Mouse (Mus musculus) heart, embryonic 14.5 days (tissue): ENCODE measurements around the gene Plp2. TPM values are rescaled to one million over a fixed set of nuclear protein-coding genes. Genes with fewer than 3 reads are reported as not detected.

ENCODE experiments used
- ATAC-seq: fragments of 200-750 bp; cut with Nextera tagmentation; 2 replicates; pipeline ENCODE4 v1.8.0; 2017; ENCODE audit warnings: low read depth, moderate TSS enrichment; ENCODE audit not compliant: insufficient number of reproducible peaks, insufficient read depth, low FRiP score
- H3K27ac ChIP-seq, 2 experiments: fragments of 200-500 bp in 1 of 2; fragments of 300-500 bp in 1 of 2; sonication (generic) in 1 of 2; replicated peaks in 1 of 2; 2 replicates each; pipeline ENCODE4 v1.5.1; 2012 to 2014; ENCODE audit warnings: low read depth in 2 of 2, low read length in 2 of 2, control low read depth in 1 of 2, mild to moderate bottlenecking in 1 of 2, mixed read lengths in 1 of 2; ENCODE audit not compliant: control insufficient read depth in 1 of 2, insufficient read depth in 1 of 2
- H3K27me3 ChIP-seq: fragments of 300-500 bp; sonication (generic); 2 replicates; pipeline ENCODE4 v1.6.1; 2014; ENCODE audit warnings: mild to moderate bottlenecking, low read length, control low read depth; ENCODE audit not compliant: control insufficient read depth, insufficient read depth
- H3K36me3 ChIP-seq: fragments of 300-500 bp; sonication (generic); 2 replicates; pipeline ENCODE4 v1.6.1; 2014; ENCODE audit warnings: mild to moderate bottlenecking, control low read depth, low read length, mixed read lengths; ENCODE audit not compliant: control insufficient read depth, insufficient read depth
- H3K4me1 ChIP-seq, 2 experiments: fragments of 200-500 bp in 1 of 2; fragments of 300-500 bp in 1 of 2; sonication (generic) in 1 of 2; 2 replicates each; pipeline ENCODE4 v1.6.1; 2012 to 2014; ENCODE audit warnings: low read length in 2 of 2, control low read depth in 1 of 2, mixed read lengths in 1 of 2; ENCODE audit not compliant: control insufficient read depth in 2 of 2, insufficient read depth in 2 of 2
- H3K4me2 ChIP-seq: fragments of 300-500 bp; sonication (generic); 2 replicates; pipeline ENCODE4 v1.6.1; 2014; ENCODE audit warnings: mild to moderate bottlenecking, low read length
- H3K4me3 ChIP-seq, 2 experiments: fragments of 200-500 bp in 1 of 2; fragments of 300-500 bp in 1 of 2; sonication (generic) in 1 of 2; 2 replicates each; pipeline ENCODE4 v1.5.1; 2012 to 2014; ENCODE audit warnings: low read length in 2 of 2, mild to moderate bottlenecking in 2 of 2, control low read depth in 1 of 2, low read depth in 1 of 2, moderate library complexity in 1 of 2; ENCODE audit not compliant: control insufficient read depth in 1 of 2, insufficient read depth in 1 of 2
- H3K9ac ChIP-seq: fragments of 300-500 bp; sonication (generic); 2 replicates; pipeline ENCODE4 v1.6.1; 2014; ENCODE audit warnings: mild to moderate bottlenecking, low read length
- H3K9me3 ChIP-seq: fragments of 300-500 bp; sonication (generic); 2 replicates; pipeline ENCODE4 v1.6.1; 2016; ENCODE audit warnings: low read length, control low read depth; ENCODE audit not compliant: control insufficient read depth
- WGBS: fragments of 180-500 bp; shearing (Covaris S2); extraction: QIAGEN DNeasy Blood & Tissue Kit; methylation state at CpG from one replicate; pipeline ENCODE4 v1.1.7; 2014; 5-methylcytosine and 5-hydroxymethylcytosine counted together
- polyA plus RNA-seq: library from polyadenylated mRNA; unstranded; fragments of >200 nt; fragmentation: Nextera tagmentation; extraction: Ambion mirVana; gene quantifications from 2 replicates; pipeline ENCODE4 v1.2.1, GENCODE M21; 2014

Plp2 gene
- polyA plus RNA-seq, 1 experiment from 2014 or later: 194 TPM

DNA sequence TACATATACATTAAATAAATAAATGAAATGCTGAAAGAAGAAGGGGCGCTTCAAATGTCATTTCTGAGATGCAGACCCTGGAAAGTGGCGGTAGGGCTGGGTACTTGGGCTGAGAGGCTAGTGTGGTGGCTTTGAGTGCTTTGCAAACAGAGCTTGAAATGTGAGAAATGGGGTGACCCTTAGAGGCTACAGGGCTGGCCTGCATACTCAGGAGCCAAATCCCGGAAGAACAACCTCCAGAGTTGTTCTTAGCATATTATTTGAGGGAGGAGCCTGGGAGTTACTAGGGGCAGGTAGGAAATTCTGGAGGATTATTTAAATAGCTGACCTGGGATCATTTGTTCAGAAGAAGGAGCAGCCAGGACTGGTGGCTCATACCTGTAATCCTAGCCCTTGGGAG is 19.3 kb upstream of the Plp2 start:
- Histone ChIP-seq H3K9ac (no peak overlapping the region), H3K4me1 (no peaks in the 10 kb centered on the region), H3K27ac (no peak overlapping the region), H3K27me3 (no peaks in the 10 kb centered on the region), H3K4me3 (no peak overlapping the region), H3K4me2 (no peak overlapping the region), H3K36me3 (no peaks in the 10 kb centered on the region), H3K9me3 (no peaks in the 10 kb centered on the region)
- WGBS: 56% methylated on average over 3 of the region's 3 CpGs
- no peak for ATAC-seq

DNA sequence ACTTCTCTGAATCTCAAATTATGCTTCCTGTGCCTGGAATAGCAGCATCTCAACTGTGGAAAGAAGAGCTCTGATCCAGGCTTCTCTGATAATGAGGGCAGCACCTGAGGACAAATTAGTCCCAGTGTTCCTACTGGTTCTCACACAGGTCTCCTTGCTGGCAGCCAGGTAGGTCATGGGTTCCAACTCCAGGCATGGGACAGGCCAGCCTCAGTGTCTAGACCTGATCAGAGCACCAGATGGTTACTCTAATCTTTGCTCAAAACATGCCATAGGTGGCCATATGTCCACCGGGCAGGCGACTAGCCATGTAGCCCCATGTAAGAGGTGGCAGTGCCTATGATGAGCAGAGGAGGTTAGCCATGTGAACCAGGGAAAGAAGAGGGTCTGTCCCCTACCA is 17.1 kb upstream of the Plp2 start:
- no peak overlapping the region for H3K27ac ChIP-seq
- no peaks in the 10 kb centered on the region for H3K27me3 ChIP-seq
- no peak overlapping the region for H3K4me3 ChIP-seq
- no peaks in the 10 kb centered on the region for H3K4me1 ChIP-seq
- WGBS: 81% methylated on average over 2 of the region's 2 CpGs
- H3K36me3 ChIP-seq: no peaks in the 10 kb centered on the region
- ATAC-seq: no peak
- no peak overlapping the region for H3K9ac ChIP-seq
- no peak overlapping the region for H3K4me2 ChIP-seq
- no peaks in the 10 kb centered on the region for H3K9me3 ChIP-seq

DNA sequence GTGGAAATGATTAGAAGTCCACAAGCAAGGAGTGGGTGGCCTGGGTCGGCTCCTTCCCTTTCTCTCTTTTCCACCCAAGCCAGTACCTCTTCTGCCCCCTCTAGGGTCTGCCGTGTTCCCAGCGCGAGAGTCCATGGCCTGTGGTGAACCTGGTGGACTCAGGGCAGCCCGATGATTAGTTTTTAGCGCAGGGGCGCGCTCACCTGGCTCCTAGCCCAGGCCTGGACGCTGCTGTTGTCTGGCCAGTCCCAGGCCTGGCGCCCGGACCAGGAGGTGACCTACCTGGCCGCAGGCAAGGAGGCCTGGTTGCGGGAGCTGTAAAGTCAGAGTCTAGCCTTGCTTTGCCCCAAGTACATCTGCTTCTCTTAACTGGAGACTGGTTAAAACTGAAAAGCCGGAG is 9.7 kb upstream of the Plp2 start, which contains the start of gene Magix:
Magix (minus strand) TSS at position 388 of the 400 bp plus-strand sequence.
- Histone ChIP-seq H3K27ac (no peak within 1 kb of the TSS), H3K27me3 (no peaks in the 10 kb centered on the region), H3K4me3 (peak within 1 kb of the TSS; percentile 33 to 37; a peak in 3 of 4 replicates), H3K9me3 (no peaks in the 10 kb centered on the region), H3K36me3 (no peaks in the 10 kb centered on the region), H3K4me1 (no peaks in the 10 kb centered on the region; a peak in 1 of 4 replicates), H3K4me2 (peak within 1 kb of the TSS; percentile 64), H3K9ac (peak within 1 kb of the TSS; percentile 60)
- WGBS: 61% methylated on average over 14 of the region's 14 CpGs
- no peak for ATAC-seq

DNA sequence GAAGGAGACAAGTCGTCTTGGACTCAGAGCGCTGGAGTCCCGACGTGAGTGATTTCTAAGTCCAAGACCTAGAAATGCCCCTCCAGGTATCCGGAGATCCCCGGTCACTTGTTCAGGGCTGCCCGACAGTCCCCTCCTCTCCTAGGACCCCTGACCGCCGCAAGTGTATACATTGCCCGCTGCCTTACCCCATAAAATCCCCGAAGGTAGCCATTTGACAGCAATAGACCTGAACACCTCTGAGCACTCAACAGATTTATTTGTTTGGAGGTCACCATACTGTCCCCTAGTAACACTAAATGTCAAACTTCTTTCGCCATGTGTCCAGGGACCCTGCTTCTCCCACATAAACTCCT is 8.8 kb upstream of the Plp2 start:
- H3K27me3 ChIP-seq: no peaks in the 10 kb centered on the region
- no peaks in the 10 kb centered on the region for H3K36me3 ChIP-seq
- H3K4me3 ChIP-seq: peak overlapping the region; percentile 33 to 37
- WGBS: 29% methylated on average over 12 of the region's 12 CpGs
- H3K27ac ChIP-seq: no peak overlapping the region
- H3K9me3 ChIP-seq: no peaks in the 10 kb centered on the region
- no peak for ATAC-seq
- H3K4me2 ChIP-seq: peak overlapping the region; percentile 64
- H3K9ac ChIP-seq: peak overlapping the region; percentile 60
- H3K4me1 ChIP-seq: no peaks in the 10 kb centered on the region; a peak in 1 of 4 replicates

DNA sequence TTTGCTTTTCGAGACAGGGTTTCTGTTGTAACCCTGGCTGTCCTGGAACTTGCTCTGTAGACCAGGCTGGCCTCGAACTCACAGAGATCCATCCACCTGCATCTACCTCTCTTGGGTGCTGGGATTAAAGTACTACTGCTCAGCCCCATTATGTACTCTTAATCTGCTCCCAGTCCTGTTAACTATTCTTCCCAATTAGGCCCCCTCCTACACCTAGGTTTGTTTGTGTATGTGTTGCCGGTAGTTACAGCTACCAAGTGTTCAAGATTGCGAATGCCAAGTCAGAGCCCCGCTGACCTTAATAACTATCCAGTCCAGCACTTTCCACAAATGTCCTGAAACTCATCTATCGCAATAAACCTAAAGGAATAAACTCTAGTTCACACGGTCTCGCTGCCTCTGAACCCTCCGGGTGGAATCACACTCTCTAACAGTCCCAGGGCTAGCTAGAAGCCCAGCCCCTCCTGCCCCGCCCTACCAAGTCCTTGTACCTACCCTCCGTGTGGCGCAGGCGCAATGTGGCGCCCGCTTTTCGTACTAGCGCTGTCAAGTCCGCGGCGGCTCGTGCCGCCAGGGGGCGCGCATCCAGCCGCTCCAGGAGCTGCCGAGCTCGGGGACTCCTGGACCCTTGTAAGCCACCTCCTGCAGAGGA is 8.3 kb upstream of the Plp2 start:
- ATAC-seq: peak; percentile 79

DNA sequence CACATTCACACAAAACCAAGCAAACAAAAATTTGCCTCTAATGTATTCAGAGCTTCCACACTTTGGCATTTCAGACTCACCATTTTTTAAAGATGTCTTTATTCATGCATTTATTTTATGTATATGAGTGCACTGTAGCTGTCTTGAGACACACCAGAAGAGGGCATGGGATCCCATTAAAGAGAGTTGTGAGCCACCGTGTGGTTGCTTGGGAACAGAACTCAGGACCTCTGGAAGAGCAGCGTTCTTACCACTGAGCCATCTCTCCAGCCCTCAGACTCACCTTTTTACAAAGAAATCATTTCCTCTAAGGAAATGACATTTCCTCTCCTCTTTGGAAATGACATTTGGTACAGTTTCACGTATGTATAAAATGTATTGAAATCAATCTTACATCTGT is 7.8 kb upstream of the Plp2 start:
- H3K36me3 ChIP-seq: no peaks in the 10 kb centered on the region
- peaks cover 0 to 4% of the 10 kb centered on the region in 2 experiments; a peak in 1 of 4 replicates for H3K4me1 ChIP-seq
- H3K27ac ChIP-seq: no peak overlapping the region
- no peaks in the 10 kb centered on the region for H3K9me3 ChIP-seq
- 39% methylated on average over 3 of the region's 3 CpGs for WGBS
- no peak overlapping the region for H3K4me3 ChIP-seq
- no peak overlapping the region for H3K9ac ChIP-seq
- H3K27me3 ChIP-seq: no peaks in the 10 kb centered on the region
- no peak overlapping the region for H3K4me2 ChIP-seq
- ATAC-seq: no peak

More for the DNA sequence above, 8.3 kb upstream of the Plp2 start:
- 15% methylated on average over 27 of the region's 27 CpGs for WGBS
- H3K4me1 ChIP-seq: no peaks in the 10 kb centered on the region; a peak in 1 of 4 replicates
- peak overlapping the region; percentile 64 for H3K4me2 ChIP-seq
- no peaks in the 10 kb centered on the region for H3K36me3 ChIP-seq
- H3K9ac ChIP-seq: peak overlapping the region; percentile 60
- peak overlapping the region; percentile 28 to 56; a peak in 2 of 4 replicates for H3K27ac ChIP-seq
- H3K9me3 ChIP-seq: no peaks in the 10 kb centered on the region
- peak overlapping the region; percentile 33 to 37 for H3K4me3 ChIP-seq
- no peaks in the 10 kb centered on the region for H3K27me3 ChIP-seq

DNA sequence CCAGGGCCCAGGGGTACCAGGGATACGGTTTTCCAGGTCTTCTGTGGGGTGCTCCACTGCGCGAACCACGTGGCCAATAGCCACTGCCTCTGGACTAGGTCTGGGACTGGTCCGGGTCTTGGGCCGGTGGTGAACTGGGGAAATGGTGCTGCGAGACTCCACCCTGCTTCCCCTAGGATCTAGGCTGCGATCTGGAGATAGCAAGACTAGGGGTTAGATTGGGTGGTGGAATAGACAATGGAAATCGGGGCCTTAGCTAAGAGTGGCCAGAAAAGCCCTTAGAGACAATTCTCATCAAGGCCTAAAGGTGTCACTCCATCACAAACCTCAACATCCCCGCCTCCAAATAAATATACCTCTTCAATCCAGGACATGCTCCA is 3.8 kb upstream of the Plp2 start:
- Histone ChIP-seq H3K27ac (peak overlapping the region in 1 of 2 experiments; percentile 44; a peak in 1 of 4 replicates), H3K4me3 (peak overlapping the region; percentile 29 to 31), H3K27me3 (no peaks in the 10 kb centered on the region), H3K9ac (peak overlapping the region; percentile 57), H3K4me2 (peak overlapping the region; percentile 69), H3K9me3 (no peaks in the 10 kb centered on the region), H3K36me3 (no peaks in the 10 kb centered on the region), H3K4me1 (peaks cover 7 to 9% of the 10 kb centered on the region in 2 experiments; a peak in 2 of 4 replicates)
- ATAC-seq: no peak
- 26% methylated on average over 10 of the region's 10 CpGs for WGBS
